Mouse (Mus musculus) c-Kit-positive CD71-positive TER-119-positive erythroid progenitor cells, embryonic 14.5 days (primary cell): Measurements from ENCODE around the gene Ranbp1.

Source experiments
- DNase-seq: peaks from one replicate; pipeline ENCODE4 v3.0.0-alpha.2; 2013; ENCODE audit warnings: low spot score

The Ranbp1 gene

GRCm38 (mm10) chr16:18234671-18235388, 13.7 kb downstream of the Ranbp1 start, which contains the start of gene Zdhhc8:
Gene Zdhhc8 (minus strand): TSS chr16:18235136.
- DNase-seq: no peak

DNA sequence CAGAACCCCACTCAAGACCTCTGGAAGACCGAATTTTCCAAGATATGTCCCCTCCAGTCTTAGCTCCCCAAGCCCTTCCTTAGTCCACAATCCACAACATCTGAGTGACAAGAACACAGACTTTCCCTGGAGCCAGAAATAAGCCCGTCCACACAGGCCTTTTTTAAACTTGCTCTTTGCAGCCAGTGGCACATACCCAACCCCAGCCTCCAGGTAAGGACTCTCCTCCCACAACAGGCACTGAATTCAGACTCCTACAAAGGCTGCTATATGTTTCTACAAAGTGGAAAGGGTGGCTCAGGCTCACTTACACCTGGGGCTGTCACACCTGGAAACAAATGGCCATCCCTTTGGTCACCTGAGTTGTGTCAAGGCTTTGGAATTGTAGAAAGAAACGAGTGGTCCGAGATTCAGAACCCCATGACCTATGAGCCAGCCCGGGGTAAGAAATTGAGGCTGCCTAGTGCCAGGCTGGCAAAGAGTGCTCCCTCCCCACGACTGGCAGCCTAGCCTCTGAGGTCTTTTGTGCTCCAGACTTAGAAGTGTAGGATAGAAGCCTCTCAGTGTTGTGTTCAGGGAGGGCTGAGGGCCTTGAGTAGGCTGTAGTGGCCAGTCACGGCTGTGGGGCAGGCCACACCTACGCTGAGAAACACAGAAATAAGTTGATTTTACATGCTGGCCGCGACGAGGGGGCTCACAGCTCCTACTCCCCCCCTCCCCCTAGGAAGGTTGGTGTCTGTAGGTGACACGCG, 14.4 kb downstream of the Ranbp1 start:
- no peak for DNase-seq

GRCm38 (mm10) chr16:18233451-18233850, 15.1 kb downstream of the Ranbp1 start:
- DNase-seq: no peak

DNA sequence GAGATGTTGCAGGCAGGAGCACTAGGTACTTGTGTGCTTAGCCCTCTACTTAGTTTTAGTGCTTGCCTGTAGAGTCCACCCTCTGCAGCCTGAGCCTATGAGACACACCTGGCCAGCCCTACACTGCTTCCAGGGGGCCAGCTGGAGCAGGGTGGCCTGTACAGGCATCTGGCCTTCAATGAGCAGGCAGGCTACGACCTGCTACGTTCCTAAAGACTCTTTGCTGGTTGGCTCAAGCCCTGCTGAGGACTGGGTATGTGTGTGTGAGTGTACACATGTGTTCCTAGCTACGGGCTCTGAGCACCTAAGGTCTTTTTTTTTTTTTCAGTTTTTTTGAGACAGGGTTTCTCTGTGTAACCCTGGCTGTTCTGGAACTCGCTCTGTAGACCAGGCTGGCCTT, 17.1 kb downstream of the Ranbp1 start:
- DNase-seq: no peak

- DNase-seq: no peak
These were observed 17.5 kb downstream of the Ranbp1 start for GRCm38 (mm10) chr16:18231047-18231446.

DNA sequence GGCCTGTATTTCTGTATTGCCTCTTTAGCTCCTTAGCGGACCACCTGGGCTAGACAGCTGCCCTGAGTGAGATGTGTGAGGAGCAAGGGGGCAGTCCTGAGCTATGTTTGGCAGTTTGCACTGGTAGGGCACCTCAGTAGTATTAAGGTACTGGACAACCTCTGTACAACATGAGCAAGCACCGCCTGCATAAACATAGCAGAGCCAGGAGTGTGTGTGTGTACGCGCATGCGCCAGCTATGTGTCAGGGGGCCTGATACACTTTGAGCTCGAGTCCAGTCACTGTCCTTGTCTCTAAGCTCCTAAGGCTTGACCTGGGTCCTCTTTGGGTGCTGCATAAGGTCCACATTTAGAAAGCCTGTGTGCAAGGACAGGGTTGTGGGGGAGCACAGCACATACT, 17.9 kb downstream of the Ranbp1 start:
- no peak for DNase-seq

- no peak for DNase-seq
These were observed 18.9 kb downstream of the Ranbp1 start for GRCm38 (mm10) chr16:18229622-18230021.

DNA sequence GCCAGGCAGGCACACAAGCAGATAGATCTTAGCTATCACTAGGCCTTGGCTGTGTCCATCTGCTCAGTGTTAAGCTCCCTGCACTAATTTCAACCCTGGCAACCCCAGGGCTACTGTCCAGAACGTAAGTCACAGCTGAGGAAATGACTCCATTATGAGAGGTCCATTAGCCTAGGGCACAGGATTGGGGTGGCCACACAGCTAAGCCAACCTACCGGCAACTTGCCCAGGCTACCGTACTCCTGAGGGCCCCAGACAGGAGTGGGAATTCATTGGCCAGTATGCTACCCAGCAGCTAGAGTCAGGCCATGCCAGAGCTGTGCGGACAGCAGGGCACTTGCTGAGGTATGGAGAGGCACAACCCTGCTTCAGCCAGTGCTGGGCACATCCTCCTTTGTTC, 19.7 kb downstream of the Ranbp1 start:
- no peak for DNase-seq

DNA sequence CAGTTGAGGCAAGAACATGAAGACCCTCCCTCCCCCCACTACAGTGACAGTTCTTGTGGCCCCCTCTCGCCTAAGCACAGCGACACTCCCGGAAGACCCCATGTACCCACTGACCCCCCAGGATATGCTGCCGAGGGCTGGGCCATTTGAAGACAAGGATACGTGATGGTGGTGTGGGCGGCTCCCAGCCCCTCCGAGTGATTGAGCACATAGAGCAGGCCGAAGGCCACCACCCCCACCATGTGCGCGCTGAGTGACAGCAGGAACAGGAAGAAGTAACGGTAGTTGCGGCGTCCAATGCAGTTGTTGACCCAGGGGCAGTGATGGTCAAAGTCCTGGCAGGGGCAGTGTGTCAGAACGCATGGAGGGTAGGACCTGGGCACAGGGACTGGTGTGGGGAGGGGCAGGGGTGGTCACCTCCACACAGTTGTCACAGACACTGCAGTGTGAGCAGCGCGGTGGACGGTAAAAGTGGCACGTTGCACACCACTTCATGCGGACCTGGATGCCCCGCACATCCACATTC, 20.6 kb downstream of the Ranbp1 start:
- DNase-seq: no peak

DNA sequence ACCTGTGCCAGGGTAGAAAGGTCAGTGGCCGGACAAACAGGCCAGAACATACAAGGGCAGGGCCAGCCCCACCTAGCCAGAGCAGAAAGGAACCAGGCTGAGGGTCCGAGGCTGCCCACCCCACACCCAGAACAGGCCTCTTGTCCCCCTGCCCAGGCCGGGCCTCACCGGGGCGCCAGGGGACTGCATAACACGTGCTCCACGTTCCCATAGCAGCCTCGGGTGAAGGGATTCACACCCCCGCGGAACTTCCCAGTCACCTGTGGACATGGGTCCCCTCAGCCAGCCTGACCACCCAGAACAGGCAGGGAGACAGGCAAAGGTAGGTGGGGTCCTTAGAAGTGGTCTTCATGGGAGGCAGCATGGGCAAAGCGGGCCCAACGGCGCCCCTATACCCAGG, 21.3 kb downstream of the Ranbp1 start:
- DNase-seq: no peak

- DNase-seq: no peak
These were observed 26.3 kb downstream of the Ranbp1 start for GRCm38 (mm10) chr16:18222188-18222587.

GRCm38 (mm10) chr16:18221543-18221898, 27.0 kb downstream of the Ranbp1 start:
- no peak for DNase-seq

DNA sequence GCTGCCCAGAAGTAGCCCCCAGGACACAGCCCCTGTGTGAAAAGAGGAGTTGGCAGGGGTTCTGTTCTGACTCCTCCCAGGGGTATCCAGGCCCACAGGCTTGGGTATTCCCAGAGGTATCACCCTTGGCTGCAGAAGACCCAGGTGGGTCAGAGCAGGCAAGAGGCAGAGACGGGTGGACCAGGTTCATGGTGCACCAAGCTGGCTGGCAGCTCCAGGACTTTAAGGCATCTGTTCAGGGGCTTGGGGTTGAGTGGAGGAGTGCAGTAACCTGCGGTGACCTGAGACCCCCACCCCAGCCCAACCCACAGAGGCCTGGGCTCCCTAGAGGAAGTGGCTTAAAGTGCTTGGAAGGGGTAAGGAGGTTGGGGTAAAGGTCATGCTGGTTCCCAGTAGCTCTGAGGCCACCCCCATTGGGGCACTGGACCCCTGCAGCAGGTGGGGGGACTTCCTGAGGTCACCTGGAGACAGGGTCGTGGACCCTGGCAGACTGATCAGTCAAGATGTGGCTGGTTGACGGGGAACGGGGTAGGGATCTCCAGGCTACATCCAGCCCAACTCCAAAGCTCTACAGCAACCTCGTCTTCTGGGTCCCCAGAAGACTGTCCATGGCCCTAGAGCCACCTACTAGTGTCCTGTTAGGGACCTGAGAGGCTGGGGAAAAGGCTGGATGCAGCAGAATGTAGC, 27.5 kb downstream of the Ranbp1 start:
- no peak for DNase-seq

GRCm38 (mm10) chr16:18220001-18220400, 28.5 kb downstream of the Ranbp1 start:
- no peak for DNase-seq

- DNase-seq: no peak
These were observed 29.9 kb downstream of the Ranbp1 start for GRCm38 (mm10) chr16:18218580-18218996.

GRCm38 (mm10) chr16:18217579-18217978, 31.0 kb downstream of the Ranbp1 start, which contains the start of gene Ccdc188:
Gene Ccdc188 (plus strand): TSS chr16:18217879.
- no peak for DNase-seq

DNA sequence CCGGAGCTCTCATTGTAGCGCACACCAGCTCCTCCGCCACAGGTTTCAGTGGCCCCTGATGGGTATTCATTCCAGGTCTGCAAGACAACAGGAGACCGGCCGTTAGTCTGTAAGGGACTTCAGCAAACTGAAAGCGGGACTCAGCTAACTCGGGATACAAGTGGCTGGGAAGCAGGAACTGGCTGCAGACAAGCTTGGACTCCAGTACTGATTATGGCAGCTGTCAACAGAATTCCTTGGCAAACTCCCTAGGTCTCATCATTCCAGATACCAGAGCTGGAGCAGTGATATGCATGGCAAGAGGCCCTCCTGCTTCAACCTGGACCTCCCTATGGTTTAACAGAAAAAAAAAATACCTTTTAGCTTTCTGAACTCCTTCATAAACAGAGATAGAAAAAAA, 33.7 kb downstream of the Ranbp1 start:
- no peak for DNase-seq

DNA sequence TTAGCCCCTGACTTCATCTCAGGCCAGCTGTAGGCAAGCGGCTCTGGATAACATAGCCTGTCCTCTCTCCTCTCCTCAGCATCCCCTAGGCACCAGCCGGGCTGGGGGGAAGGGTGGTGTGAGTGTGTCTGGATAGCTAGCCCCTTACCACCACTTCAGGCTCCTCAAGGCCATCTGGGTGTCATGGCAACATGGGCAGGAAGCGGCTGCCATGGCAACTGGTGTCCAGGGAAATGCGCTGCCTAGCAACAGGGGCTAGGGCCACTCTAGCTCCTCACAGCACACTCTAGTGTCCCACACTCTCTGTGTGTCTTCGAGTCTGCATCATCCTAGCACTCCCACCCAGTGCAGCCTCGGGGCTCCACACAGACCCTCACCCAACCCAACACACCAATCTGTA, 34.8 kb downstream of the Ranbp1 start:
- DNase-seq: no peak

DNA sequence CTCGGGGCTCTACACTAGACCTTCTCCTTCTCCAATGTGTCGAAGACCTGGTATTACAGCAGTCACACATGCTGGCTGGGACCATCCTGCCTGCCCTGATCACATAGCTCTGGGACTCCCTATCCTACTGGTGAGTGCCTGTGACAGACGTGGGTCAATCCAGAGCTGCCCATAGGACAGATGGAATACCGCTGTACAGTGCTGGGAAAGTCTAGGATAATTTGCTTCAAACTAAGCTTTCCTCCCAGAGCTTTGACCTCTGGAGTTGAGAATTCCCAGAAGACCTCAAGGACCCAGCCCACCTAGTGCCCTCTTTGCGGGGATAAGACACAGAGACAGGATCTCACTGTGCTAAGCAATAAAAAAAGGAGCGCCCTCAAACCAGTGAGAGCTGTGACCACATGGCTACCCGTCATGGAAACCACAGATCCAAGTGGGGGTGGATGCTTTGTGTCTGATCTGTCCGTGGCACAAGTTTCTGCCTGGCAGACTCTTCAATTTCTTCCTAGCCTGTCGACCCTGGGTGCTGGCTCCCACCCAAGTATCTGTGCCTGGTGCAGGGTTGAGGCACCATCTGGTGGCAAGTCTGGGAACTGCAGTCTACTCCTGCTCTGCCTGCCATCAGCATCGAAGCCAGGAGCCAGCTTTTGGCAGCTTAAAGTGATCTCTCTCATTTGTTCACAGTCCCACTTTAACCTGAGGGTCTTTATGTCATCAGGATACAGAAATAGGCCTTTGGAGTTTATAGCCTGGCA, 36.9 kb downstream of the Ranbp1 start:
- peak; percentile 58 for DNase-seq

DNA sequence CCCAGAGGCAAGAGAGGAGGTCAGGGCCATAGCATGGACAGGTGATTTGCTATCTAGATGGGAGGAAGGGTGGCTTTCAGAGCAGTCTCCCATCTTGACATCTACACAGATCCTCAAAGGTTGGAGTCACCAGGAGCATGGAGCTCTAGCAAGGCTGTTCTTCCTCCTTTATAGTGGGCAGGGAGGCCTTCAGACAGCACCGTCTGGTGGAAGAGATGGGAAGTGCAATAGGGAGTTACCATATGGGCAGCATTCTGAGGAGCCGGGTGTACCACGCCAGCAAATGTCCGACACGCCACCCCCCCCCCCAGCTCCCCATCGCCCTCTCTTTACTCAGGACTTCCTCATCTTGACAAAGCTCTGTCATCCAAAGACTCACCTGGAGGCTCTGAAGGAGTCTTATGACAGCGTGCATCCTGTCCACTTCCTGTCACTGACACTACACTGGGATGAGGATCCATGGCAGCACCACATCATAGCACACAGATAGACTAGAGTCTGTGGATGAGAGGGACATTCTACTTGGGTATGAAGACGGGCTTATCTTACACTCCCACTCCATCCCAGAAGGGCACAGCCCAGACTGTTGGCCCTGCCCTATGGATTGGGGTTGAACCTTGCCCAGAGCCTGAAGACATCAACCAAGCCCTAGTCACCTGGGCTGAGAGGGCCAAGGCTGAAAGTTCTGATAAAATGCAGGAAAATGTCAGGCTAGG, 37.7 kb downstream of the Ranbp1 start:
- DNase-seq: peak; percentile 42

DNA sequence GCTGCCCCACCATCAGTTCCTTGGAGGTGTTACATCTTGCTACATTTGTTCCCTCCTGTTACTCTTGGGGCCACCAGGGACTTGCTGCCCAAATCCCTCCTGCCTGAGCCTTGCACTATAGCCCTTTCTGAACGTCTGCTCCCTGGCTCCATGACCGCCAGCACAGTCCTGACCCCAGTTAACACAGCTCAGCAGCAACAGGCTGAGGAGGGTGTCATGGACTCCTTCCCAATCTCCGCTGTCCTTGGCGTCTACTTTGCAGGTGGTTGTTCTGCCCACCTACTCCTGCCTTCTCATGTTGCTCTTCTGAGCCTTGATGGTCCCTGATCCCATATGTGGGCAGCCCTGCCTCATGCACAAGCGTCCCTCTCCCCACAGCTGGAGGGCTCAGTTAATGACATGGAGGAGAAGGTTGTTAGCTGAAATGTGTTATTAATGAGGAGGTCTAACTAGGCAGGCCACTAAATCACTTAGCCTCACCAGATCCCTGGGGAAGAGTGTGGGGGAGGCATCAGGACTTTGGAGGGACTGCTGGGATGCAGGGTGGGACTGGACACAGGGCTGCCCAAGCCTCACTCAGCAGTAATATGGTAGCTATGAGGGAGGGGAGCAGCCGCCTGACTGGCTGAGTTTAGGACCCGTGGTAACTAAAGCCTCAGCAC, 45.0 kb downstream of the Ranbp1 start:
- no peak for DNase-seq
